Mouse (Mus musculus) ovary, adult 18-20 months (tissue): ENCODE results near the gene Ccdc42.

Experiments
- DNase-seq: peaks from one replicate; pipeline ENCODE4 v3.0.0; 2022; ENCODE audit warnings: low spot score, mixed read lengths

Ccdc42 gene

GRCm38 (mm10) chr11:68586721-68587120, at the start of gene Ccdc42:
TSS of gene Ccdc42 (plus strand) at chr11:68587021.
- no peak for DNase-seq

- no peak for DNase-seq
Measured at GRCm38 (mm10) chr11:68539621-68540020, 47.2 kb upstream of the Ccdc42 start.

GRCm38 (mm10) chr11:68544554-68544953, 42.3 kb upstream of the Ccdc42 start:
- DNase-seq, result no peak

GRCm38 (mm10) chr11:68545172-68545571, 41.6 kb upstream of the Ccdc42 start:
- DNase-seq, result no peak

- DNase-seq, result no peak
Measured at GRCm38 (mm10) chr11:68545682-68546222, 41.1 kb upstream of the Ccdc42 start.

GRCm38 (mm10) chr11:68547484-68547883, 39.3 kb upstream of the Ccdc42 start:
- no peak for DNase-seq

- DNase-seq, result no peak
Measured at GRCm38 (mm10) chr11:68549597-68549996, 37.2 kb upstream of the Ccdc42 start.

GRCm38 (mm10) chr11:68550358-68550757, 36.5 kb upstream of the Ccdc42 start:
- DNase-seq, result no peak

GRCm38 (mm10) chr11:68553981-68554471, 32.8 kb upstream of the Ccdc42 start:
- DNase-seq, result no peak

- DNase-seq, result peak; percentile 27
Measured at GRCm38 (mm10) chr11:68555918-68556584, 30.8 kb upstream of the Ccdc42 start, which contains the start of gene Mfsd6l. TSS of gene Mfsd6l (plus strand) at chr11:68556186.

- DNase-seq, result no peak
Measured at GRCm38 (mm10) chr11:68559546-68559945, 27.3 kb upstream of the Ccdc42 start.

GRCm38 (mm10) chr11:68561957-68562950, 24.6 kb upstream of the Ccdc42 start:
- no peak for DNase-seq

- no peak for DNase-seq
Measured at GRCm38 (mm10) chr11:68564356-68565031, 22.3 kb upstream of the Ccdc42 start.

- DNase-seq, result no peak
Measured at GRCm38 (mm10) chr11:68565032-68565429, 21.8 kb upstream of the Ccdc42 start.

- DNase-seq, result no peak
Measured at GRCm38 (mm10) chr11:68566447-68567059, 20.3 kb upstream of the Ccdc42 start.

GRCm38 (mm10) chr11:68570861-68571260, 16.0 kb upstream of the Ccdc42 start:
- DNase-seq, result no peak

GRCm38 (mm10) chr11:68577076-68577475, 9.7 kb upstream of the Ccdc42 start:
- no peak for DNase-seq

- DNase-seq, result no peak
Measured at GRCm38 (mm10) chr11:68579462-68579881, 7.3 kb upstream of the Ccdc42 start.

GRCm38 (mm10) chr11:68580566-68580965, 6.3 kb upstream of the Ccdc42 start:
- DNase-seq, result no peak

GRCm38 (mm10) chr11:68583225-68583624, 3.6 kb upstream of the Ccdc42 start:
- no peak for DNase-seq

GRCm38 (mm10) chr11:68583906-68584480, 2.8 kb upstream of the Ccdc42 start:
- no peak for DNase-seq
